Mouse (Mus musculus) brain, embryonic 14.5 days (tissue): ENCODE data around the gene Sgsm1.

Experiments
- CTCF ChIP-seq: fragments of 200-500 bp; IDR thresholded peaks from 2 replicates; pipeline ENCODE4 v1.5.1; 2012; ENCODE audit warnings: inconsistent platforms, mild to moderate bottlenecking, moderate library complexity, borderline replicate concordance; ENCODE audit not compliant: insufficient read depth, insufficient read length; ENCODE audit errors: extremely low read depth
- POLR2A ChIP-seq: fragments of 200-500 bp; IDR thresholded peaks from 2 replicates; pipeline ENCODE4 v1.6.1; 2012; ENCODE audit warnings: mild to moderate bottlenecking, inconsistent platforms, borderline replicate concordance; ENCODE audit not compliant: poor library complexity, insufficient read depth, insufficient read length, severe bottlenecking; ENCODE audit errors: extremely low read depth

- TF ChIP-seq CTCF: no peak
- TF ChIP-seq POLR2A: no peak
Observed at GRCm38 (mm10) chr5:113357656-113358055, 47.1 kb upstream of the Sgsm1 start.
